Mouse (Mus musculus) embryonic facial prominence, embryonic 11.5 days (tissue): ENCODE measurements at regions not wholly inside any gene's neighbourhood (a gene's known extent, or its start where the extent isn't known, plus 50 kb on each side); places are given as distances from the start of the nearest gene placed in this dataset.

Experiments used
- ATAC-seq: fragments of 200-750 bp; cut with Nextera tagmentation; replicated peaks from 2 replicates; pipeline ENCODE4 v1.8.0; 2017; ENCODE audit warnings: low read depth; ENCODE audit not compliant: insufficient number of reproducible peaks, low FRiP score, low TSS enrichment
- DNase-seq: peaks from one replicate; pipeline ENCODE4 v3.0.0-alpha.2; 2015; ENCODE audit warnings: low spot score
- H3K27ac ChIP-seq: fragments of 300-500 bp; sonication (generic); replicated peaks from 2 replicates; pipeline ENCODE4 v1.5.1; 2014; ENCODE audit warnings: mild to moderate bottlenecking, low read depth, low read length, control low read depth
- H3K27me3 ChIP-seq: fragments of 300-500 bp; sonication (generic); 2 replicates; pipeline ENCODE4 v1.6.1; 2014; ENCODE audit warnings: mild to moderate bottlenecking, low read length, moderate library complexity, mixed read lengths; ENCODE audit not compliant: control insufficient read depth, insufficient read depth
- H3K36me3 ChIP-seq: fragments of 300-500 bp; sonication (generic); replicated peaks from 2 replicates; pipeline ENCODE4 v1.6.1; 2014; ENCODE audit warnings: low read depth, mild to moderate bottlenecking, low read length, moderate library complexity, mixed read lengths; ENCODE audit not compliant: control insufficient read depth, insufficient read depth
- H3K4me1 ChIP-seq: fragments of 300-500 bp; sonication (generic); 2 replicates; pipeline ENCODE4 v1.6.1; 2014; ENCODE audit warnings: low read length, mixed read lengths; ENCODE audit not compliant: control insufficient read depth, insufficient read depth
- H3K4me2 ChIP-seq: fragments of 300-500 bp; sonication (generic); 2 replicates; pipeline ENCODE4 v1.6.1; 2014; ENCODE audit warnings: low read depth, mild to moderate bottlenecking, control low read depth, low read length, moderate library complexity
- H3K4me3 ChIP-seq: fragments of 300-500 bp; sonication (generic); 2 replicates; pipeline ENCODE4 v1.5.1; 2014; ENCODE audit warnings: low read depth, low read length, control low read depth
- H3K9ac ChIP-seq: fragments of 300-500 bp; sonication (generic); replicated peaks from 2 replicates; pipeline ENCODE4 v1.6.1; 2014; ENCODE audit warnings: mild to moderate bottlenecking, control low read depth, low read length
- H3K9me3 ChIP-seq: fragments of 300-500 bp; sonication (generic); replicated peaks from 2 replicates; pipeline ENCODE4 v1.6.1; 2016; ENCODE audit warnings: mild to moderate bottlenecking, low read length, inconsistent platforms, mixed read lengths; ENCODE audit not compliant: control insufficient read depth
- WGBS: fragments of 180-500 bp; shearing (Covaris S2); extraction: QIAGEN DNeasy Blood & Tissue Kit; methylation state at CpG from one replicate; pipeline ENCODE4 v1.1.7; 2014; 5-methylcytosine and 5-hydroxymethylcytosine counted together

GRCm38 (mm10) chr2:147876708-147877542 lies 169.8 kb downstream of the Foxa2 start:
- ATAC-seq: no peak
- Histone ChIP-seq H3K4me2 (peak overlapping the region; percentile 38), H3K4me1 (no peaks in the 10 kb centered on the region; the same call in 1 of the 2 replicates), H3K36me3 (no peaks in the 10 kb centered on the region), H3K9ac (no peak overlapping the region; the same call in 1 of the 2 replicates), H3K27me3 (0 out of 2 replicates have a peak, but pooled peaks cover 3% of the 10 kb centered on the region), H3K9me3 (no peaks in the 10 kb centered on the region), H3K4me3 (peak overlapping the region; percentile 12; the same call in 1 of the 2 replicates), H3K27ac (no peak overlapping the region)
- WGBS: 7% methylated on average over 19 of the region's 19 CpGs
- peak; percentile 12 for DNase-seq

- Histone ChIP-seq H3K27me3 (0 out of 2 replicates have a peak, but pooled peaks cover 3% of the 10 kb centered on the region), H3K4me1 (no peaks in the 10 kb centered on the region; the same call in 1 of the 2 replicates), H3K9ac (no peak overlapping the region), H3K27ac (no peak overlapping the region), H3K36me3 (no peaks in the 10 kb centered on the region), H3K4me3 (no peak overlapping the region), H3K4me2 (no peak overlapping the region), H3K9me3 (no peaks in the 10 kb centered on the region)
- ATAC-seq: no peak
- WGBS: 92% methylated on average over 3 of the region's 3 CpGs
- DNase-seq: no peak
Observed at GRCm38 (mm10) chr2:147872972-147873371, 173.8 kb downstream of the Foxa2 start.

GRCm38 (mm10) chr2:147851186-147851802 lies 195.5 kb downstream of the Foxa2 start:
- H3K27me3 ChIP-seq: no peaks in the 10 kb centered on the region
- no peaks in the 10 kb centered on the region for H3K36me3 ChIP-seq
- no peak overlapping the region for H3K4me3 ChIP-seq
- no peaks in the 10 kb centered on the region for H3K4me1 ChIP-seq
- no peak for ATAC-seq
- H3K9ac ChIP-seq: no peak overlapping the region
- 80% methylated on average over 6 of the region's 6 CpGs for WGBS
- DNase-seq: no peak
- H3K27ac ChIP-seq: no peak overlapping the region
- H3K9me3 ChIP-seq: no peaks in the 10 kb centered on the region
- H3K4me2 ChIP-seq: no peak overlapping the region

- H3K9ac ChIP-seq: no peak overlapping the region
- H3K4me3 ChIP-seq: no peak overlapping the region
- DNase-seq (peak; percentile 60), ATAC-seq (no peak)
- no peaks in the 10 kb centered on the region for H3K4me1 ChIP-seq
- no peak overlapping the region for H3K4me2 ChIP-seq
- 24% methylated on average over 10 of the region's 10 CpGs for WGBS
- no peaks in the 10 kb centered on the region for H3K36me3 ChIP-seq
- no peaks in the 10 kb centered on the region for H3K9me3 ChIP-seq
- no peak overlapping the region for H3K27ac ChIP-seq
- no peaks in the 10 kb centered on the region for H3K27me3 ChIP-seq
Observed at GRCm38 (mm10) chr2:147846968-147847749, 199.6 kb downstream of the Foxa2 start.

- Histone ChIP-seq H3K4me2 (no peak overlapping the region), H3K27me3 (no peaks in the 10 kb centered on the region), H3K36me3 (no peaks in the 10 kb centered on the region), H3K4me1 (no peaks in the 10 kb centered on the region), H3K27ac (no peak overlapping the region), H3K9ac (no peak overlapping the region), H3K4me3 (no peak overlapping the region), H3K9me3 (no peaks in the 10 kb centered on the region)
- DNase-seq (no peak), ATAC-seq (no peak)
- WGBS: 69% methylated on average over 1 of the region's 1 CpGs
Observed at GRCm38 (mm10) chr2:147845256-147845655, 201.5 kb downstream of the Foxa2 start.

- Histone ChIP-seq H3K36me3 (no peaks in the 10 kb centered on the region), H3K9ac (no peak overlapping the region), H3K27me3 (no peaks in the 10 kb centered on the region), H3K4me2 (no peak overlapping the region), H3K9me3 (no peaks in the 10 kb centered on the region), H3K4me1 (no peaks in the 10 kb centered on the region), H3K27ac (no peak overlapping the region), H3K4me3 (no peak overlapping the region)
- ATAC-seq (no peak), DNase-seq (no peak)
- 86% methylated on average over 5 of the region's 5 CpGs for WGBS
Observed at GRCm38 (mm10) chr2:147840936-147841335, 205.8 kb downstream of the Foxa2 start.

GRCm38 (mm10) chr2:147838613-147839012 lies 208.2 kb downstream of the Foxa2 start:
- Histone ChIP-seq H3K27ac (no peak overlapping the region), H3K9ac (no peak overlapping the region), H3K27me3 (no peaks in the 10 kb centered on the region), H3K4me2 (no peak overlapping the region), H3K4me1 (no peaks in the 10 kb centered on the region), H3K4me3 (no peak overlapping the region), H3K36me3 (no peaks in the 10 kb centered on the region), H3K9me3 (no peaks in the 10 kb centered on the region)
- DNase-seq (no peak), ATAC-seq (no peak)
- WGBS: 81% methylated on average over 4 of the region's 4 CpGs
